Mouse (Mus musculus) MEL (cell line): Measurements from ENCODE around the gene Akt1. TPM values are rescaled to one million over a fixed set of nuclear protein-coding genes. Genes with fewer than 3 reads are reported as not detected.

Experiments
- DNase-seq: peaks from one replicate; pipeline ENCODE4 v3.0.0; 2011; ENCODE audit warnings: low read depth, low spot score
- H3K27ac ChIP-seq: 2 replicates; pipeline ENCODE4 v1.5.1; 2012; ENCODE audit warnings: low read depth, mild to moderate bottlenecking, control low read depth, low read length, moderate library complexity; ENCODE audit not compliant: control insufficient read depth
- H3K27me3 ChIP-seq, 2 experiments: fragments of 150-350 bp in 1 of 2; sonication (generic) in 1 of 2; 2 replicates each; pipeline ENCODE4 v1.6.1; 2012; ENCODE audit warnings: low read length in 2 of 2, mild to moderate bottlenecking in 2 of 2, improper control_type of control experiment in 1 of 2, moderate library complexity in 1 of 2; ENCODE audit not compliant: insufficient read depth in 2 of 2, control insufficient read depth in 1 of 2
- H3K36me3 ChIP-seq, 2 experiments: 2 replicates each; pipeline ENCODE4 v1.6.1; 2012 to 2014; ENCODE audit warnings: low read length in 2 of 2, improper control_type of control experiment in 1 of 2, inconsistent platforms in 1 of 2, mild to moderate bottlenecking in 1 of 2; ENCODE audit not compliant: insufficient read depth in 2 of 2, control insufficient read depth in 1 of 2
- H3K4me1 ChIP-seq, 2 experiments: fragments of 150-350 bp in 1 of 2; sonication (generic) in 1 of 2; 2 replicates each; pipeline ENCODE4 v1.6.1; 2012; ENCODE audit warnings: low read length in 2 of 2, improper control_type of control experiment in 1 of 2, mild to moderate bottlenecking in 1 of 2; ENCODE audit not compliant: insufficient read depth in 2 of 2, control insufficient read depth in 1 of 2
- H3K4me3 ChIP-seq, 2 experiments: fragments of 150-350 bp in 1 of 2; sonication (generic) in 1 of 2; 2 replicates each; pipeline ENCODE4 v1.5.1; 2012; ENCODE audit warnings: low read depth in 2 of 2, low read length in 2 of 2, mild to moderate bottlenecking in 2 of 2, moderate library complexity in 2 of 2, control low read depth in 1 of 2, improper control_type of control experiment in 1 of 2; ENCODE audit not compliant: control insufficient read depth in 1 of 2, insufficient read depth in 1 of 2
- H3K79me2 ChIP-seq: 2 replicates; pipeline ENCODE4 v1.6.1; 2012; ENCODE audit warnings: mild to moderate bottlenecking, low read length, moderate library complexity; ENCODE audit not compliant: control insufficient read depth, poor library complexity, insufficient read depth
- H3K9ac ChIP-seq: 2 replicates; pipeline ENCODE4 v1.6.1; 2012; ENCODE audit warnings: low read depth, mild to moderate bottlenecking, control low read depth, low read length, moderate library complexity; ENCODE audit not compliant: control insufficient read depth, poor library complexity, severe bottlenecking
- H3K9me3 ChIP-seq: fragments of 150-350 bp; sonication (generic); replicated peaks from 2 replicates; pipeline ENCODE4 v1.6.1; 2012; ENCODE audit warnings: mild to moderate bottlenecking, low read length, improper control_type of control experiment, moderate library complexity; ENCODE audit not compliant: insufficient read depth
- BHLHE40 ChIP-seq: IDR thresholded peaks from 2 replicates; pipeline ENCODE4 v1.6.1; 2012; ENCODE audit warnings: low read depth, mild to moderate bottlenecking, inconsistent platforms, low read length, improper control_type of control experiment, borderline replicate concordance
- ELF1 ChIP-seq: IDR thresholded peaks from 2 replicates; pipeline ENCODE4 v1.6.1; 2014; ENCODE audit warnings: low read depth, mild to moderate bottlenecking, inconsistent platforms, low read length, improper control_type of control experiment, moderate library complexity
- GATA1 ChIP-seq: IDR thresholded peaks from 2 replicates; pipeline ENCODE4 v1.6.1; 2011; ENCODE audit warnings: low read depth, low read length, improper control_type of control experiment
- HCFC1 ChIP-seq: IDR thresholded peaks from 2 replicates; pipeline ENCODE4 v1.6.1; 2012; ENCODE audit warnings: low read depth, mild to moderate bottlenecking, inconsistent platforms, low read length, improper control_type of control experiment, moderate library complexity
- JUND ChIP-seq: IDR thresholded peaks from 2 replicates; pipeline ENCODE4 v1.6.1; 2011; ENCODE audit warnings: low read depth, mild to moderate bottlenecking, improper control_type of control experiment, low read length
- KAT2A ChIP-seq: conservative IDR thresholded peaks from 2 replicates; pipeline ENCODE4 v1.6.1; 2012; ENCODE audit warnings: low read depth, low read length, improper control_type of control experiment, inconsistent platforms
- MAFK ChIP-seq: IDR thresholded peaks from 2 replicates; pipeline ENCODE4 v1.6.1; 2011; ENCODE audit warnings: low read depth, mild to moderate bottlenecking, low read length, improper control_type of control experiment, borderline replicate concordance
- MEF2A ChIP-seq: IDR thresholded peaks from 2 replicates; pipeline ENCODE4 v1.6.1; 2014; ENCODE audit warnings: low read depth, mild to moderate bottlenecking, inconsistent platforms, low read length, improper control_type of control experiment; ENCODE audit not compliant: poor library complexity, insufficient replicate concordance, severe bottlenecking; ENCODE audit errors: extremely low read depth
- MYB ChIP-seq: IDR thresholded peaks from 2 replicates; pipeline ENCODE4 v1.6.1; 2011; ENCODE audit warnings: mild to moderate bottlenecking, low read depth, low read length, improper control_type of control experiment
- NELFE ChIP-seq: IDR thresholded peaks from 2 replicates; pipeline ENCODE4 v1.6.1; 2011; ENCODE audit warnings: low read depth, low read length, improper control_type of control experiment
- NRF1 ChIP-seq: IDR thresholded peaks from 2 replicates; pipeline ENCODE4 v1.6.1; 2014; ENCODE audit warnings: low read depth, mild to moderate bottlenecking, inconsistent platforms, low read length, improper control_type of control experiment, moderate library complexity; ENCODE audit not compliant: poor library complexity, insufficient read depth, severe bottlenecking
- POLR2AphosphoS2 ChIP-seq: IDR thresholded peaks from 2 replicates; pipeline ENCODE4 v1.6.1; 2011; ENCODE audit warnings: low read length, improper control_type of control experiment
- RCOR1 ChIP-seq: IDR thresholded peaks from 2 replicates; pipeline ENCODE4 v1.6.1; 2012; ENCODE audit warnings: low read depth, mild to moderate bottlenecking, inconsistent platforms, low read length, improper control_type of control experiment
- SIN3A ChIP-seq: IDR thresholded peaks from 2 replicates; pipeline ENCODE4 v1.6.1; 2012; ENCODE audit warnings: low read length, improper control_type of control experiment, inconsistent platforms
- TBP ChIP-seq: IDR thresholded peaks from 2 replicates; pipeline ENCODE4 v1.8.0; 2011; ENCODE audit warnings: low read depth, low read length, improper control_type of control experiment
- TCF12 ChIP-seq: IDR thresholded peaks from 2 replicates; pipeline ENCODE4 v1.6.1; 2014; ENCODE audit warnings: low read depth, mild to moderate bottlenecking, inconsistent platforms, low read length, improper control_type of control experiment, moderate library complexity
- UBTF ChIP-seq: IDR thresholded peaks from 2 replicates; pipeline ENCODE4 v1.6.1; 2012; ENCODE audit warnings: low read depth, mild to moderate bottlenecking, inconsistent platforms, low read length, improper control_type of control experiment, moderate library complexity, borderline replicate concordance; ENCODE audit not compliant: insufficient read depth
- USF1 ChIP-seq: IDR thresholded peaks from 2 replicates; pipeline ENCODE4 v1.6.1; 2014; ENCODE audit warnings: low read depth, mild to moderate bottlenecking, inconsistent platforms, low read length, improper control_type of control experiment, moderate library complexity
- ZNF384 ChIP-seq: IDR thresholded peaks from 2 replicates; pipeline ENCODE4 v1.6.1; 2012; ENCODE audit warnings: low read depth, mild to moderate bottlenecking, inconsistent platforms, low read length, improper control_type of control experiment
- polyA plus RNA-seq, 2 experiments: library from polyadenylated mRNA; stranded (reverse) in 1 of 2; unstranded in 1 of 2; fragments of >175 nt in 1 of 2; fragments of >200 nt in 1 of 2; gene quantifications; 2 replicates each; pipeline versions ENCODE4 v1.2.1 to v1.2.4; 2012; ENCODE audit warnings: low replicate concordance in 2 of 2, low read depth in 1 of 2; ENCODE audit not compliant: insufficient read length in 2 of 2, insufficient read depth in 1 of 2, missing spikeins in 1 of 2
- total RNA-seq: library from RNA; depleted of rRNA; stranded (reverse); fragments of 300-350 nt; gene quantifications from 2 replicates; pipeline ENCODE4 v1.2.3, GENCODE M21; 2012

The Akt1 gene
- total and polyA plus RNA-seq, 3 experiments = 322 to 827 (median 764) TPM

DNA sequence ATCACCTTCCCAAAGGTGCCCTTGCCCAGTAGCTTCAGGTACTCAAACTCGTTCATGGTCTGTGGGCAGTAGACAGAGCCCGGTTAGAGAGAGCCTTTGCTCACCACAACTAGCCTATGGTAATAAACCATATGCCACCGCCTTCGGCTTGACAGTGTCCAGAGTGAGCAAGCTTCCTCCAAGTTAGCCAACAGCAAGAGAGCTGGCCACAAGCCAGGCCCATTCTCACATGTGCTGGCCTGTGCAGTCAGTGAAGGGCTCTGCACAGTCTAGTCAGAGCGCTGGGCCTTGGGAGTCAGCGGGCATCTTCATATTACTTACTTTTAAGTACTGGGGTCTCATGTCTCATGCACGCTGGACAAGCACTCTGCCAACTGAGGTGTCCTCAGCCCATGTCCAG is 16.1 kb downstream of the Akt1 start:
- Histone ChIP-seq H3K27ac (no peak overlapping the region), H3K4me1 (no peaks in the 10 kb centered on the region), H3K27me3 (no peaks in the 10 kb centered on the region), H3K4me3 (no peak overlapping the region), H3K9ac (no peak overlapping the region), H3K36me3 (peaks cover 0 to 51% of the 10 kb centered on the region in 2 experiments; a peak in 2 of 4 replicates), H3K79me2 (no peaks in the 10 kb centered on the region; the same call in 1 of the 2 replicates), H3K9me3 (no peaks in the 10 kb centered on the region)
- DNase-seq = no peak
- TF ChIP-seq SIN3A (no peak), BHLHE40 (no peak), TCF12 (no peak), TBP (no peak), POLR2AphosphoS2 (no peak)

DNA sequence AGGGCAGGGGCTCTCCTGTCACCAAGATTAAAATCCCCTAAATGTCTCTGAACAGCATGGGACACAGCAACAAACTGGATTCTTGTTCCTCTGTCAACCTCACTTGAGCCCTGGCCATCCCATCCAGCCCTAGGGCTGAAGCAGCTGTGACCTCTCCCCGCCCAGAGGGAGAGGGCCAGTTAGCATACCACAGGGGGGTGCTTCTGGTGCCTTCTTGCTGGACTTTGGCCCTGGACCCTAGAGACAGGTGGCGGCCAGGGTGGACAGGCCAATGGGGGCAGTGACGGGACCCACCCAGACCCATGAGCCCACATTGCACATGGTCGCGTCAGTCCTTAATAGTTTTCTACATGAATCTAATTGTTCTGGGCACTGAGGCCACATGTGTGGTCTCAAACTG is 20.6 kb downstream of the Akt1 start:
- TF ChIP-seq ZNF384 = no peak
- TF ChIP-seq KAT2A = no peak
- TF ChIP-seq USF1 = no peak
- no peak for TF ChIP-seq BHLHE40
- TF ChIP-seq HCFC1 = no peak
- TF ChIP-seq TBP = no peak
- no peak for TF ChIP-seq MYB
- TF ChIP-seq UBTF = no peak
- no peak for TF ChIP-seq POLR2AphosphoS2
- no peak for TF ChIP-seq JUND
- TF ChIP-seq SIN3A = no peak
- TF ChIP-seq GATA1 = no peak
- no peak for TF ChIP-seq MAFK
- no peak for TF ChIP-seq NELFE
- TF ChIP-seq RCOR1 = no peak
- no peak for TF ChIP-seq MEF2A
- no peak for TF ChIP-seq NRF1
- no peak for TF ChIP-seq ELF1
- Histone ChIP-seq H3K9ac (no peak overlapping the region), H3K27ac (no peak overlapping the region), H3K27me3 (no peaks in the 10 kb centered on the region), H3K36me3 (peaks cover 0 to 32% of the 10 kb centered on the region in 2 experiments; a peak in 2 of 4 replicates), H3K4me1 (no peaks in the 10 kb centered on the region), H3K79me2 (no peaks in the 10 kb centered on the region), H3K4me3 (no peak overlapping the region), H3K9me3 (no peaks in the 10 kb centered on the region)
- DNase-seq = no peak
